Mouse (Mus musculus) megakaryocyte, embryonic 14.5 days (primary cell): ENCODE measurements around the gene Cacna1s.

Experiments used
- FLI1 ChIP-seq: IDR thresholded peaks from 2 replicates; pipeline ENCODE4 v1.6.1; 2012; ENCODE audit warnings: low read length, inconsistent platforms, mixed read lengths
- GATA1 ChIP-seq: IDR thresholded peaks from 3 replicates; pipeline ENCODE4 v1.6.1; 2012; ENCODE audit warnings: mixed read lengths, low read length, inconsistent platforms, borderline replicate concordance

DNA sequence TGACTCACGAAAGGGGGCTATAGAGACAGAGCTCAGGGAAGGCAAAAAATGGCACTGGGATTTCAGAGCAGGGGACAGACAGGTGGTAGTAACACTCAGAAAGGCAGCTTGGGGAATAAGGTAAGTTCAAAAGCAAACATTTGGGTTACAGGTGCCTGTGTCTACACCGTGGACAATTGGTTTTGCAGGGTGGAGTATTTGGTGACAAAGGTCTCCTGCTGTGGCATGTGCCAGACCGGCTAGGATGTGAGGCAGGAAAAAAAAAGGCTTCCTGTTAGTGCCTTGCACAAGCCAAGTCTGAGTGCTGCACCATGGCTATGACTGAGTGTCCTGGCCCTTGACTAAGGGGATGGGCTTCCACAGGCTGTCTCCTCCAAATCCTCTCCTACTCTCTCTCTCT, 6.0 kb downstream of the Cacna1s start:
- TF ChIP-seq GATA1 (no peak), FLI1 (no peak)
